Mouse (Mus musculus) heart, embryonic 14.5 days (tissue): ENCODE measurements around the gene Taar7b. TPM values are rescaled to one million over a fixed set of nuclear protein-coding genes. Genes with fewer than 3 reads are reported as not detected.
A peak's percentile ranks its signal among the peaks of the same experiment; 100 is the strongest.

Source experiments
- ATAC-seq: fragments of 200-750 bp; cut with Nextera tagmentation; 2 replicates; pipeline ENCODE4 v1.8.0; 2017; ENCODE audit warnings: low read depth, moderate TSS enrichment; ENCODE audit not compliant: insufficient number of reproducible peaks, insufficient read depth, low FRiP score
- H3K27ac ChIP-seq, 2 experiments: fragments of 200-500 bp in 1 of 2; fragments of 300-500 bp in 1 of 2; sonication (generic) in 1 of 2; replicated peaks in 1 of 2; 2 replicates each; pipeline ENCODE4 v1.5.1; 2012 to 2014; ENCODE audit warnings: low read depth in 2 of 2, low read length in 2 of 2, control low read depth in 1 of 2, mild to moderate bottlenecking in 1 of 2, mixed read lengths in 1 of 2; ENCODE audit not compliant: control insufficient read depth in 1 of 2, insufficient read depth in 1 of 2
- H3K27me3 ChIP-seq: fragments of 300-500 bp; sonication (generic); 2 replicates; pipeline ENCODE4 v1.6.1; 2014; ENCODE audit warnings: mild to moderate bottlenecking, low read length, control low read depth; ENCODE audit not compliant: control insufficient read depth, insufficient read depth
- H3K36me3 ChIP-seq: fragments of 300-500 bp; sonication (generic); 2 replicates; pipeline ENCODE4 v1.6.1; 2014; ENCODE audit warnings: mild to moderate bottlenecking, control low read depth, low read length, mixed read lengths; ENCODE audit not compliant: control insufficient read depth, insufficient read depth
- H3K4me1 ChIP-seq, 2 experiments: fragments of 200-500 bp in 1 of 2; fragments of 300-500 bp in 1 of 2; sonication (generic) in 1 of 2; 2 replicates each; pipeline ENCODE4 v1.6.1; 2012 to 2014; ENCODE audit warnings: low read length in 2 of 2, control low read depth in 1 of 2, mixed read lengths in 1 of 2; ENCODE audit not compliant: control insufficient read depth in 2 of 2, insufficient read depth in 2 of 2
- H3K4me2 ChIP-seq: fragments of 300-500 bp; sonication (generic); 2 replicates; pipeline ENCODE4 v1.6.1; 2014; ENCODE audit warnings: mild to moderate bottlenecking, low read length
- H3K4me3 ChIP-seq, 2 experiments: fragments of 200-500 bp in 1 of 2; fragments of 300-500 bp in 1 of 2; sonication (generic) in 1 of 2; 2 replicates each; pipeline ENCODE4 v1.5.1; 2012 to 2014; ENCODE audit warnings: low read length in 2 of 2, mild to moderate bottlenecking in 2 of 2, control low read depth in 1 of 2, low read depth in 1 of 2, moderate library complexity in 1 of 2; ENCODE audit not compliant: control insufficient read depth in 1 of 2, insufficient read depth in 1 of 2
- H3K9ac ChIP-seq: fragments of 300-500 bp; sonication (generic); 2 replicates; pipeline ENCODE4 v1.6.1; 2014; ENCODE audit warnings: mild to moderate bottlenecking, low read length
- H3K9me3 ChIP-seq: fragments of 300-500 bp; sonication (generic); 2 replicates; pipeline ENCODE4 v1.6.1; 2016; ENCODE audit warnings: low read length, control low read depth; ENCODE audit not compliant: control insufficient read depth
- WGBS: fragments of 180-500 bp; shearing (Covaris S2); extraction: QIAGEN DNeasy Blood & Tissue Kit; methylation state at CpG from one replicate; pipeline ENCODE4 v1.1.7; 2014; 5-methylcytosine and 5-hydroxymethylcytosine counted together
- polyA plus RNA-seq: library from polyadenylated mRNA; unstranded; fragments of >200 nt; fragmentation: Nextera tagmentation; extraction: Ambion mirVana; gene quantifications from 2 replicates; pipeline ENCODE4 v1.2.1, GENCODE M21; 2014

Taar7b gene
- polyA plus RNA-seq, 1 experiment from 2014 or later, result not detected

GRCm38 (mm10) chr10:23971256-23971655 is 28.5 kb upstream of the Taar7b start:
- H3K27me3 ChIP-seq, result no peaks in the 10 kb centered on the region
- 76% methylated on average over 5 of the region's 5 CpGs for WGBS
- no peak for ATAC-seq
- no peak overlapping the region for H3K4me3 ChIP-seq
- H3K9ac ChIP-seq, result no peak overlapping the region
- H3K4me1 ChIP-seq, result no peaks in the 10 kb centered on the region
- no peaks in the 10 kb centered on the region for H3K36me3 ChIP-seq
- 0 out of 2 replicates have a peak, but pooled peaks cover 2% of the 10 kb centered on the region for H3K9me3 ChIP-seq
- H3K27ac ChIP-seq, result no peak overlapping the region
- H3K4me2 ChIP-seq, result no peak overlapping the region

GRCm38 (mm10) chr10:23977958-23978357 is 21.8 kb upstream of the Taar7b start:
- Histone ChIP-seq H3K36me3 (no peaks in the 10 kb centered on the region), H3K9ac (no peak overlapping the region), H3K27ac (no peak overlapping the region), H3K4me3 (no peak overlapping the region), H3K9me3 (no peaks in the 10 kb centered on the region), H3K4me1 (no peaks in the 10 kb centered on the region), H3K27me3 (no peaks in the 10 kb centered on the region), H3K4me2 (no peak overlapping the region)
- 60% methylated on average over 4 of the region's 4 CpGs for WGBS
- no peak for ATAC-seq

GRCm38 (mm10) chr10:23978901-23979705 is 20.6 kb upstream of the Taar7b start:
- H3K27ac ChIP-seq, result no peak overlapping the region
- no peaks in the 10 kb centered on the region for H3K36me3 ChIP-seq
- 35% methylated on average over 16 of the region's 16 CpGs for WGBS
- no peak overlapping the region for H3K4me2 ChIP-seq
- no peaks in the 10 kb centered on the region for H3K9me3 ChIP-seq
- H3K27me3 ChIP-seq, result no peaks in the 10 kb centered on the region
- peak; percentile 31; the same call in 1 of the 2 replicates for ATAC-seq
- no peak overlapping the region for H3K4me3 ChIP-seq
- no peak overlapping the region for H3K9ac ChIP-seq
- no peaks in the 10 kb centered on the region for H3K4me1 ChIP-seq

- H3K4me3 ChIP-seq, result no peak within 1 kb of the TSS
- no peak within 1 kb of the TSS for H3K9ac ChIP-seq
- H3K4me2 ChIP-seq, result no peak within 1 kb of the TSS
- no peak for ATAC-seq
- H3K36me3 ChIP-seq, result no peaks in the 10 kb centered on the region
- no peaks in the 10 kb centered on the region for H3K4me1 ChIP-seq
- no peak within 1 kb of the TSS for H3K27ac ChIP-seq
- no peaks in the 10 kb centered on the region for H3K9me3 ChIP-seq
- no peaks in the 10 kb centered on the region for H3K27me3 ChIP-seq
- WGBS, result 68% methylated on average over 8 of the region's 8 CpGs
These were observed 14.2 kb upstream of the Taar7b start, which contains the start of gene Taar6 for GRCm38 (mm10) chr10:23985546-23985945. Gene Taar6, minus strand, starts transcription at chr10:23985646.

GRCm38 (mm10) chr10:23986419-23986818 is 13.3 kb upstream of the Taar7b start:
- Histone ChIP-seq H3K36me3 (no peaks in the 10 kb centered on the region), H3K4me1 (no peaks in the 10 kb centered on the region), H3K4me3 (no peak overlapping the region), H3K27ac (no peak overlapping the region), H3K27me3 (no peaks in the 10 kb centered on the region), H3K9ac (no peak overlapping the region), H3K9me3 (no peaks in the 10 kb centered on the region), H3K4me2 (no peak overlapping the region)
- 72% methylated on average over 5 of the region's 5 CpGs for WGBS
- ATAC-seq, result no peak

GRCm38 (mm10) chr10:23993381-23993780 is 6.4 kb upstream of the Taar7b start, which contains the start of gene Taar7a:
Gene Taar7a, minus strand, starts transcription at chr10:23993481.
- Histone ChIP-seq H3K4me2 (no peak within 1 kb of the TSS), H3K27me3 (no peaks in the 10 kb centered on the region), H3K4me1 (no peaks in the 10 kb centered on the region), H3K27ac (no peak within 1 kb of the TSS), H3K9ac (no peak within 1 kb of the TSS), H3K9me3 (no peaks in the 10 kb centered on the region), H3K36me3 (no peaks in the 10 kb centered on the region), H3K4me3 (no peak within 1 kb of the TSS)
- WGBS, result 84% methylated on average over 3 of the region's 3 CpGs
- no peak for ATAC-seq

- Histone ChIP-seq H3K27me3 (no peaks in the 10 kb centered on the region), H3K9me3 (no peaks in the 10 kb centered on the region), H3K27ac (no peak overlapping the region), H3K4me3 (no peak overlapping the region), H3K36me3 (no peaks in the 10 kb centered on the region), H3K4me1 (peaks cover 0 to 3% of the 10 kb centered on the region in 2 experiments; a peak in 1 of 4 replicates), H3K4me2 (no peak overlapping the region), H3K9ac (no peak overlapping the region)
- WGBS, result 63% methylated on average over 1 of the region's 1 CpGs
- no peak for ATAC-seq
These were observed 6.7 kb downstream of the Taar7b start for GRCm38 (mm10) chr10:24006442-24006841.
